Mouse (Mus musculus): ENCODE measurements around the gene Lsamp. TPM values are rescaled to one million over a fixed set of nuclear protein-coding genes. Genes with fewer than 3 reads are reported as not detected.
"Not testable (repeated sequence)": the region's sequence is repeated elsewhere in the genome, so short reads cannot be mapped to it uniquely, and the experiment has no call there.

Gene Lsamp
- total and polyA plus RNA-seq, 2 experiments = 0.07 to 0.37 TPM

DNA sequence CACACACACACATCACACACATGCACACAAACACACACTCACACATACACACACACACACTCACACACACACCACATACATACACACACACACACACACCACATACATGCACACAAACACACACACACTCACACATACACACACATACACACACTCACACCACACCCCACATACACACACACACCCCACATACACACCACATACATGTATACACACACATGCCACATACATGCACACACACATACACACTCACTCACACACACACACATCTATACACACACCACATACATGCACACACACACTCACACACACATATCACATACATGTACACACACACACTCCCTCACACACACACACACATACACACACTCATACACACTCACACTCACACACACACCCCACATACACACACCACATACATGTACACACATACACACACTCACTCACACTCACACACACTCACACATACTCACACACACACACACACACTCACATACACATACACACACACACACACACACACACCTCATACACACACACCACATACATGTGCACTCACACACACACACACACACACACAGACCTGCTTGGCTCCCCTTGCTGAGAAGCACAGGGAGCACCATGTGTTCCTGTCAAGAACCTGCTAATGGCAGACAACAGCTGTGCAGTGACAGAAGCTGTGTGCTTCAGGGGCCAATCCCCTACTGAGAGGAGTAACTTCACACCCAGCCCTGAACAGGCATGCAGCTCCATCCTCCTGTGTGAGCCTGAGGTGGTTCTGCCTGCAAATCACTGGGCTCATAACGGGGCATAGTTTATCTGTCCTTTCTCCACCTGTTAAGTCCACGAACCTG, 1990.9 kb downstream of the Lsamp start:
- 51% methylated on average over 2 of the region's 2 CpGs for WGBS

GRCm38 (mm10) chr16:41976897-41977296, 1992.7 kb downstream of the Lsamp start:
- no peaks in the 10 kb centered on the region for H3K36me3 ChIP-seq (ENCODE audit: control insufficient read depth, insufficient read depth, low read length)
- no peaks in the 10 kb centered on the region for H3K79me2 ChIP-seq (ENCODE audit: control insufficient read depth, insufficient read depth, low read length)
- H3K4me3 ChIP-seq (ENCODE audit: insufficient read depth, low read depth, low read length) = no peak overlapping the region
- no peaks in the 10 kb centered on the region for H3K27me3 ChIP-seq (ENCODE audit: control insufficient read depth, insufficient read depth, low read length)
- no peak for TF ChIP-seq CTCF (IDR thresholded peaks at IDR 0.05; ENCODE audit: low read depth, low read length)
- no peak overlapping the region for H3K27ac ChIP-seq (replicated peaks; ENCODE audit: insufficient read depth, low read depth, low read length)
- 76% methylated on average over 5 of the region's 5 CpGs for WGBS
- DNase-seq (ENCODE audit: extremely low read depth, low read depth, low spot score) = no peak
- H3K9ac ChIP-seq (ENCODE audit: low read depth, low read length) = no peak overlapping the region
- no peaks in the 10 kb centered on the region for H3K4me1 ChIP-seq (ENCODE audit: control insufficient read depth, insufficient read depth, low read length)

More for the DNA sequence above, 1990.9 kb downstream of the Lsamp start:
- Histone ChIP-seq H3K79me2 (ENCODE audit: control insufficient read depth, insufficient read depth, low read length) (no peaks in the 10 kb centered on the region), H3K4me3 (ENCODE audit: insufficient read depth, low read depth, low read length) (no peak overlapping the region), H3K4me1 (ENCODE audit: control insufficient read depth, insufficient read depth, low read length) (no peaks in the 10 kb centered on the region), H3K36me3 (ENCODE audit: control insufficient read depth, insufficient read depth, low read length) (no peaks in the 10 kb centered on the region), H3K27ac (replicated peaks; ENCODE audit: insufficient read depth, low read depth, low read length) (no peak overlapping the region), H3K9ac (ENCODE audit: low read depth, low read length) (no peak overlapping the region), H3K27me3 (ENCODE audit: control insufficient read depth, insufficient read depth, low read length) (no peaks in the 10 kb centered on the region)
- TF ChIP-seq CTCF (IDR thresholded peaks at IDR 0.05; ENCODE audit: low read depth, low read length) (no peak), POLR2A (IDR thresholded peaks at IDR 0.05; ENCODE audit: extremely low read depth, insufficient read depth, low read length) (no peak)
- no peak for DNase-seq (ENCODE audit: extremely low read depth, low read depth, low spot score)

GRCm38 (mm10) chr16:41996956-41997355, 2012.8 kb downstream of the Lsamp start:
- TF ChIP-seq POLR2A (IDR thresholded peaks at IDR 0.05; ENCODE audit: extremely low read depth, insufficient read depth, low read length) = no peak
- no peak for TF ChIP-seq CTCF (IDR thresholded peaks at IDR 0.05; ENCODE audit: low read depth, low read length)
- Histone ChIP-seq H3K36me3 (ENCODE audit: control insufficient read depth, insufficient read depth, low read length) (no peaks in the 10 kb centered on the region), H3K9ac (ENCODE audit: low read depth, low read length) (no peak overlapping the region), H3K4me1 (ENCODE audit: control insufficient read depth, insufficient read depth, low read length) (no peaks in the 10 kb centered on the region), H3K27me3 (ENCODE audit: control insufficient read depth, insufficient read depth, low read length) (no peaks in the 10 kb centered on the region; the same call in 1 of the 2 replicates), H3K27ac (replicated peaks; ENCODE audit: insufficient read depth, low read depth, low read length) (no peak overlapping the region), H3K79me2 (ENCODE audit: control insufficient read depth, insufficient read depth, low read length) (no peaks in the 10 kb centered on the region), H3K4me3 (ENCODE audit: insufficient read depth, low read depth, low read length) (no peak overlapping the region)
- WGBS = 88% methylated on average over 1 of the region's 1 CpGs
- no peak for DNase-seq (ENCODE audit: extremely low read depth, low read depth, low spot score)

DNA sequence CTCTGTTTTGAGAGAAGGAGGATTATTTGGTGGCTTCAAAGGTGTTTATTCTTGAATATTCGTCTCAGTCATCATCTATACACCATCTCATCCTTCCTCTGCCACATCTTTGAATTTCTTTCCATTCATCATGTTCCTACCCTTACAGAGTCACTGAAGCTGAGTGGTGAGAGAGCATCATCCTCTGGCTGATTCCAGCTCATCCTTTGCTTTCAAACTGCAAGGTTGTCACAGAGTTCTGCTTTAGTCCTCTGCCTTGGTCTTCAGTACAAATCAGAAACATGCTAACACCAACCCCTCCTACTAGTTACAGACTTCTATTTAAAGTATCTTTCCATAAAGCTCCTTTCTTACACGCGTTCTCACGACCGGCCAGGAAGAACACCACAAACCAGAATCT, 2018.8 kb downstream of the Lsamp start:
- 87% methylated on average over 5 of the region's 5 CpGs for WGBS
- Histone ChIP-seq H3K4me1 (ENCODE audit: control insufficient read depth, insufficient read depth, low read length) (no peaks in the 10 kb centered on the region), H3K27ac (replicated peaks; ENCODE audit: insufficient read depth, low read depth, low read length) (no peak overlapping the region), H3K36me3 (ENCODE audit: control insufficient read depth, insufficient read depth, low read length) (no peaks in the 10 kb centered on the region), H3K27me3 (ENCODE audit: control insufficient read depth, insufficient read depth, low read length) (no peaks in the 10 kb centered on the region), H3K79me2 (ENCODE audit: control insufficient read depth, insufficient read depth, low read length) (no peaks in the 10 kb centered on the region), H3K4me3 (ENCODE audit: insufficient read depth, low read depth, low read length) (no peak overlapping the region), H3K9ac (ENCODE audit: low read depth, low read length) (no peak overlapping the region)
- TF ChIP-seq CTCF (IDR thresholded peaks at IDR 0.05; ENCODE audit: low read depth, low read length) (no peak), POLR2A (IDR thresholded peaks at IDR 0.05; ENCODE audit: extremely low read depth, insufficient read depth, low read length) (no peak)
- no peak for DNase-seq (ENCODE audit: extremely low read depth, low read depth, low spot score)

GRCm38 (mm10) chr16:42003506-42003905, 2019.3 kb downstream of the Lsamp start:
- not testable (repeated sequence) for H3K4me1 ChIP-seq (ENCODE audit: control insufficient read depth, insufficient read depth, low read length); H3K36me3 ChIP-seq (ENCODE audit: control insufficient read depth, insufficient read depth, low read length); H3K9ac ChIP-seq (ENCODE audit: low read depth, low read length); H3K27me3 ChIP-seq (ENCODE audit: control insufficient read depth, insufficient read depth, low read length); H3K79me2 ChIP-seq (ENCODE audit: control insufficient read depth, insufficient read depth, low read length); DNase-seq (ENCODE audit: extremely low read depth, low read depth, low spot score); H3K4me3 ChIP-seq (ENCODE audit: insufficient read depth, low read depth, low read length); H3K27ac ChIP-seq (replicated peaks; ENCODE audit: insufficient read depth, low read depth, low read length)
- WGBS = 92% methylated on average over 11 of the region's 11 CpGs

DNA sequence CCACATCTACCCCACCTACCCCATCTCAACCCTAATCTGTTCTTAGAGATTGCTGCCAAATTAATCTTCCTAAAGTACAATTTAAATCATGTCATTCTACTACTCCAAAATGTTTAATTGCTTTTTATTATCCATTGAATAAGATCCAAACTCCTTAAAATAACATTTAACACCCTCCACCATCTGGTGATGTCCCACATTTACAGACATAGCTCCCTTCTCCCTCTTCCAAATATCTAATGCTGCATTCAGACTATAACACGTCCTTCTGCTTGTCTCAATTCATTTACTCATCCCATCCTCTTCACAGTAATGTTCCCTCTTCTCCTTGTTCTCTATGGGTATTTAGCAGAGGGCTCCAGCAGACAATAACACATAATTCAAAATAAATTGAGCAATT, 2020.0 kb downstream of the Lsamp start:
- Histone ChIP-seq H3K27ac (replicated peaks; ENCODE audit: insufficient read depth, low read depth, low read length) (no peak overlapping the region), H3K79me2 (ENCODE audit: control insufficient read depth, insufficient read depth, low read length) (no peaks in the 10 kb centered on the region), H3K36me3 (ENCODE audit: control insufficient read depth, insufficient read depth, low read length) (no peaks in the 10 kb centered on the region), H3K4me1 (ENCODE audit: control insufficient read depth, insufficient read depth, low read length) (no peaks in the 10 kb centered on the region), H3K9ac (ENCODE audit: low read depth, low read length) (no peak overlapping the region), H3K4me3 (ENCODE audit: insufficient read depth, low read depth, low read length) (no peak overlapping the region), H3K27me3 (ENCODE audit: control insufficient read depth, insufficient read depth, low read length) (no peaks in the 10 kb centered on the region)
- TF ChIP-seq CTCF (IDR thresholded peaks at IDR 0.05; ENCODE audit: low read depth, low read length) (no peak), POLR2A (IDR thresholded peaks at IDR 0.05; ENCODE audit: extremely low read depth, insufficient read depth, low read length) (no peak)
- no peak for DNase-seq (ENCODE audit: extremely low read depth, low read depth, low spot score)
- 53% methylated on average over 1 of the region's 1 CpGs for WGBS
